Mouse (Mus musculus) E14TG2a.4 (cell line): ENCODE data around the gene Lonp2.
A peak's percentile ranks its signal among the peaks of the same experiment; 100 is the strongest.

Source experiments
- H3K27me3 ChIP-seq: 2 replicates; pipeline ENCODE4 v1.6.1; 2014; ENCODE audit warnings: low read length, control low read depth; ENCODE audit not compliant: insufficient read depth
- H3K36me3 ChIP-seq: 2 replicates; pipeline ENCODE4 v1.6.1; 2014; ENCODE audit warnings: low read length, control low read depth; ENCODE audit not compliant: insufficient read depth
- H3K4me1 ChIP-seq: replicated peaks from 2 replicates; pipeline ENCODE4 v1.6.1; 2014; ENCODE audit warnings: low read depth, low read length, control low read depth
- H3K4me3 ChIP-seq: replicated peaks from 2 replicates; pipeline ENCODE4 v1.5.1; 2014; ENCODE audit warnings: mild to moderate bottlenecking, low read length
- H3K9me3 ChIP-seq: 2 replicates; pipeline ENCODE4 v1.6.1; 2014; ENCODE audit warnings: low read length, control low read depth
- CTCF ChIP-seq: conservative IDR thresholded peaks from 2 replicates; pipeline ENCODE4 v1.5.1; 2014; ENCODE audit warnings: low read length
- NANOG ChIP-seq: IDR thresholded peaks from 2 replicates; pipeline ENCODE4 v1.6.1; 2014; ENCODE audit warnings: borderline replicate concordance, low read length, mixed read lengths
- POU5F1 ChIP-seq: IDR thresholded peaks from 2 replicates; pipeline ENCODE4 v1.6.1; 2014; ENCODE audit warnings: low read length, borderline replicate concordance

Lonp2 gene

DNA sequence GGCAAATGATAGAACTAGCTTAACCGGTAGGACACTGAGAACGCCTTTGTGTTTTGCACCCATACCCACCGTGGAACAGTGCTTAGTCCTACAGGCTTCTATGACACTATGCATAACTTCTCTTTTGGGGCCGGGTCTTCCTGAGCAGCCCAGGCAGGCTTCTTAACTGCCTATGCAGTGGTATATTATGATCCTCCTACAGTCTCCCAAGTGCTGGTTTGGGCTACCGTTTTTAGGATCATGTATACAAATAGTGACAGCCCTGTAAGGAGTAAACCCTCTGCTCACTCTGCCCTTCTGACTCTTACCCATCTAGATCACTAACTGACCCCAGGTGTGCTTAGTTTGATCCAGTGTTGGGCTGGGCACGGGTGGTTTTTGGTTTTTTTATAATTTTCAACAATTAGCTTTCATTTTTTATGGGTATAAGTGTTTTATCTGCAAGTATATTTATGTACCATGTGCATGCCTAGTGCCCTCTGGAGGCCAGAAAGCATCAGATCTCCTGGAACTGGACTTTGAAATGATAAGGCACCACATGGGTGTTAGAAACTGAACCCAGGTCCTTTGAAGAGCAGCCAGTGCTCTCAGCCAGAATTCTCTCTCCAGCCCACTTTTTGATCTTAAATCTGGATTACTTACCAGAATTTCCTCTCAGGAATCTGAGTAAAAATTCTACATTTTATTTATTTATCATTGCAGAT lies 97.1 kb downstream of the Lonp2 start:
- peaks cover 52% of the 10 kb centered on the region for H3K36me3 ChIP-seq
- TF ChIP-seq POU5F1: no peak
- TF ChIP-seq CTCF: no peak
- no peak for TF ChIP-seq NANOG
- H3K27me3 ChIP-seq: no peaks in the 10 kb centered on the region
- no peaks in the 10 kb centered on the region for H3K9me3 ChIP-seq
- peaks cover 21% of the 10 kb centered on the region for H3K4me1 ChIP-seq
- H3K4me3 ChIP-seq: no peak overlapping the region

DNA sequence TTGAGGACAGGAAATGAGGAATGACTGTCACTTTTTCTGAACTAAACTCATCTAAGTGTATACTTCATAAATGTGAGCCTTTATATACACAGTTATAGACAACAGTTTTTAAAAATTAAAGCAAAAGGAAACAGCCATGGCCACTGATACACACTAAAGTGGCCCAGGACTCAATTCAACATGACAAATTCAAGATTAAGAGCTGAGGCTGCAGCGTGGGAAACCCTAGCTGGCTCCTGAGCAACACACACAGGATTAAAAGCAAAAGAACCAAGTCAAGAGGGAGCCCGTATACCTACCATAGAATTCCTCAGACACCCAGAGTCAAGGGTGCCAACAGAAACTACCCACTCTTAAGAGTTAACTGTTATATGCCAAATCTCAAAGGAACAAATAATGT lies 97.6 kb downstream of the Lonp2 start:
- no peaks in the 10 kb centered on the region for H3K27me3 ChIP-seq
- no peak overlapping the region for H3K4me3 ChIP-seq
- TF ChIP-seq CTCF (no peak), POU5F1 (no peak), NANOG (no peak)
- H3K4me1 ChIP-seq: peaks cover 26% of the 10 kb centered on the region
- H3K9me3 ChIP-seq: no peaks in the 10 kb centered on the region
- H3K36me3 ChIP-seq: peaks cover 47% of the 10 kb centered on the region

DNA sequence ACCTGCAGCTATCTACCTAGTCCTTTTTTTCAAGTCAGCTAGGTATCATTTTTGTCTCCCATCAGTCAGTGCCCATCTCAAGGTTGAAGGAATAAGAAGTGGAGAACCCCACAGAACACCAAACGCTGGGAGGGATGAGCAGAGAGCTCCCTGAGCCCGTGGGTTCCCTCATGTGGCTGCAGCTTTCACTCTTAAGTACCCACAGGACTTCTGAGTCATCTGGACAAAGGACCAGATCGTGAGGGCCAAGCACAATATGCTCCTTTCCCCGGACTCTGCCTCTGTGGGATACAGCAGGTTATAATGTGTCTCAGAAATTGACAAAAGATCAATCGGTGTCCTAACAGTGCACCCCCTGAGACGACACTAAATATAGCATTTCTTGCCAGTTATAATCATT lies 103.1 kb downstream of the Lonp2 start:
- no peaks in the 10 kb centered on the region for H3K27me3 ChIP-seq
- no peak for TF ChIP-seq POU5F1
- TF ChIP-seq CTCF: no peak
- no peak overlapping the region for H3K4me3 ChIP-seq
- peaks cover 30% of the 10 kb centered on the region for H3K36me3 ChIP-seq
- no peaks in the 10 kb centered on the region for H3K9me3 ChIP-seq
- peaks cover 54% of the 10 kb centered on the region for H3K4me1 ChIP-seq

DNA sequence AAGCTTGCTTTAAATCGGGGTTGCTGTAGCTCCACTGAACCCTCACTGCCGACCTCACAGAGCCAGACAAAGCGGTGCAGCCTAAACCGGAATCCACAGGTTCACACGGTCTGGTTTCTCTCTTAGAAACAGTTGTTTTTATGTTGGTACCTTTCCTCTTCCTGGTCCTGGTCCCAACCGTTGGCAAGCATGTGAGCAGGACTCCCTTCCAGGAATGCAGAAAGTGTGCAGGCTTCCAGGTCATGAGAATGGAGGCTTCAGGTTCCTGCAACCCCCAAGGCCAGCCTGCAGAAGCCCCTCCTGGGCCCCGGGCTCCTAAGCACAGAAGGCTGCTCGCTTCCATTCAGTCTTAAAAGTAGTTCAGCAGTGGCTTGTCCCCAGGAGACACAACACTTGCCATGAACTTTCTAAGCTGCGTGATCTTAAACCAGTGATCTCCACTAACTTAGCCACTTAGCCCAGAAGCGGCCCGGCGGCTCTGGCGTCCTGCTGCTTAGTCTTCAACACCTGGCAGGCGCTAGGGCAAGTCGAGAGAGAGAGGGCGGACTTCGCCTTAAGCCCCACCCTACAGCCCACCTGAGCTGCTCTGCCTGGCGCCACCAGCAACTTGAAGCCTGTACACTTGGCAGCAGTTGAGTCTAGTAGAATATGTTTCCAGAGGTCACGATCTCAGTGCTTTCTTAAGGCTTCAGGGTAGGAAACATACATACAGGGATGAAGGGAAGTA lies 104.5 kb downstream of the Lonp2 start:
- Histone ChIP-seq H3K4me1 (peaks cover 59% of the 10 kb centered on the region), H3K9me3 (no peaks in the 10 kb centered on the region), H3K27me3 (no peaks in the 10 kb centered on the region), H3K4me3 (peak overlapping the region; percentile 46), H3K36me3 (peaks cover 25% of the 10 kb centered on the region)
- no peak for TF ChIP-seq CTCF

DNA sequence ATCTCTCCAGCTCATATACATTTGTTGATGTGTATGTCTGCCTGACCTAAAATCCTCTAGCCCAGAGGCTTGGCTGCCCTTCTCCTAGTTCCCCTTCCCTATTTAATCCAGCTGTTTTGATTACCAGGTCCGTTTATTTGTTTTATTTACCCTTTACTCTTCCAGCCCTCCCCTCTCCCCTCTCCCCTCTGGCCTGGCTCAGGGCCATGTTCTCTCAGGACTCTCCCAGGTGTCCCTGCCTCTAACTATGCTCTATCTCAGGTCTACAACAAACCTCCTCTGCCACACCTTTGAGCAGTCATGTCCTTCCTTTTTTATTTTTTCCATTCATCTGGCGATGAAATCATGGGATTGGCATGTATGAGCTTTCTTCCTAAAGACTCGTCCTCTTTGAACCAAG lies 106.5 kb downstream of the Lonp2 start:
- TF ChIP-seq NANOG: no peak
- no peak for TF ChIP-seq POU5F1
- no peak for TF ChIP-seq CTCF
- Histone ChIP-seq H3K4me1 (peaks cover 71% of the 10 kb centered on the region), H3K27me3 (no peaks in the 10 kb centered on the region), H3K36me3 (peaks cover 19% of the 10 kb centered on the region), H3K4me3 (no peak overlapping the region), H3K9me3 (no peaks in the 10 kb centered on the region)

DNA sequence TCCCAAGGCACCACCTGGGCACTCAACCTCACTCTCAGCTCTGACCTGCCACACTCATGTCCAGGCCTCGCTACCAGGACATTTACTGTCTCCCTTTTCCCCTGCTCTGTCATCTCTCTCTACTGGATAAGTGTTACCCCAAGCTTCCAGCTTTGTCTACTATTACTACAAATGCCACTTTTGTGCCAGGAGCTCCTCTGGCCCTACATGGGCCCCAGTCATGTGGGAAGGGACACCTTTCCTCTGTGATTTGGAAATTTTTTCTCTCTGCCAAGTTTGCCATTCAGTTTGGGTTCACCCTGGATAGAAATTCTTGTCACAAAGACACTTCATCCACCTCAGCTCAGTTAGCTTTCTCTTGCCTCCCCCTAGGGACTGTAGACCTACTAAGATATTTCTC lies 107.0 kb downstream of the Lonp2 start:
- Histone ChIP-seq H3K4me3 (no peak overlapping the region), H3K27me3 (no peaks in the 10 kb centered on the region), H3K9me3 (no peaks in the 10 kb centered on the region), H3K36me3 (peaks cover 15% of the 10 kb centered on the region), H3K4me1 (peaks cover 76% of the 10 kb centered on the region)
- TF ChIP-seq NANOG: no peak
- no peak for TF ChIP-seq CTCF
- TF ChIP-seq POU5F1: no peak

DNA sequence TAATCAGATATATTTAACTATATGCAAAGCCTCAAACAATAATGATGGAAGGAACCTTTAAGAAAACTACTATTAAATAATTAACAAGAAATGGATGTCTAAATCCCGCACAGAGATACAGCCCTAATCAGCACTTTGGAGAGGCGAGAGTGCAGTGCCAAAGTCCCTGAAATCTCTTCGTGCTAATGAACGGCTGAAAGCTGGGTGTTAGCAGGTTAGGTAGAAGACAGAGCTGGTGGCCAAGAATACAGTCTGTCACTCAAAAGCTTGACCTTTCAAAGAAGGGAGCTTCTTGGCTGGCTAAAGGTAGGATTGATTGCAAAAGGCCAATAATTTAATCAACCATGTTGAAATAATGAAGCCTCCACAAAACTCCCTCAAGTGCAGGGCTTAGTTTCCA lies 110.3 kb downstream of the Lonp2 start:
- no peaks in the 10 kb centered on the region for H3K9me3 ChIP-seq
- TF ChIP-seq POU5F1 (no peak), CTCF (no peak)
- H3K36me3 ChIP-seq: no peaks in the 10 kb centered on the region
- H3K4me1 ChIP-seq: peaks cover 68% of the 10 kb centered on the region
- no peak overlapping the region for H3K4me3 ChIP-seq
- H3K27me3 ChIP-seq: no peaks in the 10 kb centered on the region

DNA sequence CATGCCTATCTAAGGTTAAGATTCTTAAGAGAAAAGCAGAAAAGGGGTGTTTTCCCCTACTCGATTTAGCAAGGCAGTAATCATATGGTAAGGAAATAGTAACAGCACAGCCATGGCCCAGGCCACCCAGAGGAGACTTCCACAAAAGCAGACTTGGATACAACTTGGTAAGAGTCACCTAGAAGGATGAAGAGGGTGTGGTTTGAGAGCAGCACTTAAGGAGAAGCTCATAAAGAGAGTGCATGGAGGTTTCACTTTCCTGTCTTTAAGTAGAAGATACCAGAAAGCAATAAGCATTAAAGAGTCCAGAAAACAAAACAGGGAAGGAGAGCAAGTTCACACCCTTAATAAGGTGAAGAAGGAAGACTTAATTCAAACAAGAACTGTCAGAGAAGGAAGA lies 111.1 kb downstream of the Lonp2 start:
- Histone ChIP-seq H3K4me3 (no peak overlapping the region), H3K9me3 (no peaks in the 10 kb centered on the region), H3K4me1 (peaks cover 71% of the 10 kb centered on the region), H3K27me3 (no peaks in the 10 kb centered on the region), H3K36me3 (no peaks in the 10 kb centered on the region)
- TF ChIP-seq NANOG (no peak), POU5F1 (no peak), CTCF (no peak)

DNA sequence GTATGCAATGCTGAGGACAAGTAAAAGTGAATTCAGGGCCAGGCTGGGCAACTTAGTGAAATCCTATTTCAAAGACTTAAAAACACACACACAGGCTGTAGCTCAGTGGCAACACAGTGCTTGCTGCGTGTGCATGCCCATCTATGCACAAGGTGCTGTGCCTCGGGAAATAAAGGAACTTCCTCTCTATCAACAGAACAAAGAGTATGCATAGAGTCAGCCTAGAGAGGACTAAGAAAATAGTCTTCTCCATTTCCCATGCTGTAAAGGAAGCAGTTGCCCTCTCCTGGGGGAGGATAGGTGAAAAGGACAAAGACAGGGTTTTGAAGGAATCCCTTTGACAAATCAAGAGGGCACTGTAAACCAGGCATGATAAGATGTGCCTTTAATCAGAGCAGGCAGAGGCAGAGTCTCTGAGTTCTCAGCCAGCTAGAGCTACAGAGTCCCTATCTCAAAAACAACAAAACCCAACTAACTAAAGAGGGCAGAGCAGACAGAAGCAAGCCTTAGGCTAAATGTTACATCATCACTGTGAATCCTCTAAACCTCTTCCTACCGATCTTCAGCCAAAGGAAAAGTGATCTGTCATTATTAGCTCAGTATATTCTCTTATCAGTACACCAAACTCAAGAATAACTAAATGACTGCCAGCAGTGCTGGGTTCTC lies 111.7 kb downstream of the Lonp2 start:
- Histone ChIP-seq H3K4me3 (no peak overlapping the region; the same call in 1 of the 2 replicates), H3K27me3 (no peaks in the 10 kb centered on the region), H3K36me3 (no peaks in the 10 kb centered on the region), H3K4me1 (peaks cover 69% of the 10 kb centered on the region), H3K9me3 (no peaks in the 10 kb centered on the region)
- TF ChIP-seq NANOG (peak; percentile 60; the same call in 1 of the 2 replicates), POU5F1 (no peak)
